Mouse (Mus musculus) spleen, adult 2 months (tissue): Measurements from ENCODE around the gene Pitx1.

Source experiments
- CTCF ChIP-seq: fragments of 200-500 bp; IDR thresholded peaks from 2 replicates; pipeline ENCODE4 v1.5.1; 2011; ENCODE audit warnings: mild to moderate bottlenecking, inconsistent platforms; ENCODE audit not compliant: insufficient read depth, insufficient read length, insufficient replicate concordance; ENCODE audit errors: extremely low read depth
- POLR2A ChIP-seq: fragments of 200-500 bp; IDR thresholded peaks from 2 replicates; pipeline ENCODE4 v1.6.1; 2011; ENCODE audit warnings: low read depth, low read length, inconsistent platforms

GRCm38 (mm10) chr13:55829018-55829655, 6.9 kb downstream of the Pitx1 start:
- TF ChIP-seq CTCF (no peak), POLR2A (no peak)
